Mouse (Mus musculus) CH12.LX (cell line): ENCODE results near the gene Rnf6.

ENCODE experiments used
- CTCF ChIP-seq, 2 experiments: IDR thresholded peaks in 1 of 2; conservative IDR thresholded peaks in 1 of 2; 2 replicates each; pipeline ENCODE4 v1.5.1; 2011 to 2012; ENCODE audit warnings: low read depth in 2 of 2, low read length in 2 of 2, improper control_type of control experiment in 1 of 2, inconsistent platforms in 1 of 2, mild to moderate bottlenecking in 1 of 2, moderate library complexity in 1 of 2
- EP300 ChIP-seq: IDR thresholded peaks from 2 replicates; pipeline ENCODE4 v1.6.1; 2011; ENCODE audit warnings: low read length, improper control_type of control experiment
- HCFC1 ChIP-seq: IDR thresholded peaks from 2 replicates; pipeline ENCODE4 v1.6.1; 2012; ENCODE audit warnings: low read depth, mild to moderate bottlenecking, inconsistent platforms, low read length, improper control_type of control experiment
- JUND ChIP-seq: conservative IDR thresholded peaks from 2 replicates; pipeline ENCODE4 v1.6.1; 2011; ENCODE audit warnings: low read depth, low read length, improper control_type of control experiment
- MAX ChIP-seq: IDR thresholded peaks from 2 replicates; pipeline ENCODE4 v1.6.1; 2011; ENCODE audit warnings: low read length, improper control_type of control experiment
- NELFE ChIP-seq: IDR thresholded peaks from 2 replicates; pipeline ENCODE4 v1.6.1; 2011; ENCODE audit warnings: low read depth, low read length, improper control_type of control experiment
- POLR2A ChIP-seq: IDR thresholded peaks from 2 replicates; pipeline ENCODE4 v1.6.1; 2011; ENCODE audit warnings: low read depth, mild to moderate bottlenecking, improper control_type of control experiment, low read length
- RCOR1 ChIP-seq: conservative IDR thresholded peaks from 2 replicates; pipeline ENCODE4 v1.6.1; 2012; ENCODE audit warnings: low read depth, mild to moderate bottlenecking, inconsistent platforms, low read length, improper control_type of control experiment
- USF2 ChIP-seq: conservative IDR thresholded peaks from 2 replicates; pipeline ENCODE4 v1.6.1; 2011; ENCODE audit warnings: low read depth, low read length, improper control_type of control experiment

DNA sequence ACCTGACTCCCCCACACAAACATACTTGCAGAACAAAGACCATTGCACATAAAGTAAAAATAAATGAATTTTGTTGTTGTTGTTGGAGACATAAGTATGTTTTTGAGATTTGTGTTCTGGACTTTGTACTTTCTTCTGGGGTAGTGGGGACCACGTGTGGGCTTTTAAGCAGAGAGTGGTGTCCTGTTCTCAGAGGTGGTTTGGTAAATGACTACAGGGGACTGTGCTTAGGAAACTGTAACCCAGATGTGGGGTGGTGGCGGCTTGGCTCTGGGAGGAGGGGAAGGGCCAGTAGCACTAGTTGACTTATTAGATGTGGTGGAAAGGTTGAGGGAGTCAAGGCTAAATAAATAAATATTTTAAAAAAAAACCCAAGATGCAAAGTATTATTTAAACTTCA is 19.4 kb upstream of the Rnf6 start:
- no peak for TF ChIP-seq EP300
- TF ChIP-seq CTCF (conservative IDR thresholded peaks at IDR 0.05 in 1 of 2, IDR thresholded peaks at IDR 0.05 in 1 of 2; ENCODE audit: low read depth in 2 of 2, low read length in 2 of 2) = no peak
- TF ChIP-seq USF2 = no peak
- TF ChIP-seq NELFE = no peak
- TF ChIP-seq MAX = no peak
- no peak for TF ChIP-seq POLR2A
- no peak for TF ChIP-seq RCOR1
- TF ChIP-seq JUND = no peak
- TF ChIP-seq HCFC1 = no peak
